Mouse (Mus musculus): ENCODE data around the gene Wdr54.

Gene Wdr54

DNA sequence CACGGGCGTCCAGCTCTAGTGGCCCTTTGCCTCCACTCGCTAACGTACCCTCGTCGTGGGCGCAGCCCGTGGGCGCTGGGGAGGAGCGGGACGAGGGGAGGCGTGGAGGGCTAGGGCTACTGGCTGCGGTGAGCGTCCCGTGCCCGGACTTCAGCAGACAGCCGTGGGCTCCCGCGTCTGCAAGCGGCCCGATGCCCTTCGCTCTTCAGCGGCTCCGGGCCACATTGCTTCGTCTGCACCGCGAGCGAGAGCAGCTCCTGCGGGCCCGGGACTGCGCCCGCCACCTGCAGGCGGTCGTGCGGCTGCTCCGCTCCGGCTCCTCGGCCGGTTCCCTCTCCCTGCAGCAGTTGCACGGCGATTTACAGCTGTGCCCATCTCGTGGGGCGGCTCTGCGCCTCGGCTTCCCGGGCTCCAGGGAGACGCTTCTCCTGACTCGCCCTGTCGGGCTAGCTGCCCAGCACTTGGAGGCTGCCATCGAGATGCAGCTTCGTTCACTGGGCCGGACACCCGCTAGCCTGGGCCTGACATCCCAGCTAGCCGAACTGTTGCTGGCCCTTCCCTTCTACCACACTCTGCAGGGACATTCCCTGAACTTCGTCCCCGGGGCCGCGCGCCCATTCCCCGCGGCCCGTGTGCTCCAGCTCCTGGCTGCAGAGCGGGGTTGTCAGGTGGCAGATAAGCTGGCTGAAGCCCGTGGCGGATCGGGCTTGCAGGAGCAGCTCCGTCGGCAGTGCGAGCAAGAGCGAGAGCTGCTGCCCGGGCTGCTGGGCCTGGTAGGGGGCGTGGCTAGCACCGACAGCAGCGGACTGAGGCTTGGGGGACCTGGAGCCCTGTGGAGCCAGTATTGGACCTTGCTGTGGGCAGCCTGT is 54.3 kb downstream of the Wdr54 start:
- DNase-seq: peak; percentile 41 to 59

- DNase-seq: peak; percentile 90 to 94
Observed at GRCm38 (mm10) chr6:83101316-83101687, 54.9 kb downstream of the Wdr54 start, which contains the start of the genes Ccdc142 and Gm42688. TSS of gene Ccdc142 (plus strand) at chr6:83101601. TSS of gene Gm42688 (plus strand) at chr6:83101617.

Measured in cerebellum, postnatal 36 days (tissue).